Mouse (Mus musculus) lung, postnatal 10 days (tissue): ENCODE measurements around the gene Cdk12.
A peak's percentile ranks its signal among the peaks of the same experiment; 100 is the strongest.

Source experiments
- DNase-seq: peaks from one replicate; pipeline ENCODE4 v3.0.0; 2021

The Cdk12 gene

DNA sequence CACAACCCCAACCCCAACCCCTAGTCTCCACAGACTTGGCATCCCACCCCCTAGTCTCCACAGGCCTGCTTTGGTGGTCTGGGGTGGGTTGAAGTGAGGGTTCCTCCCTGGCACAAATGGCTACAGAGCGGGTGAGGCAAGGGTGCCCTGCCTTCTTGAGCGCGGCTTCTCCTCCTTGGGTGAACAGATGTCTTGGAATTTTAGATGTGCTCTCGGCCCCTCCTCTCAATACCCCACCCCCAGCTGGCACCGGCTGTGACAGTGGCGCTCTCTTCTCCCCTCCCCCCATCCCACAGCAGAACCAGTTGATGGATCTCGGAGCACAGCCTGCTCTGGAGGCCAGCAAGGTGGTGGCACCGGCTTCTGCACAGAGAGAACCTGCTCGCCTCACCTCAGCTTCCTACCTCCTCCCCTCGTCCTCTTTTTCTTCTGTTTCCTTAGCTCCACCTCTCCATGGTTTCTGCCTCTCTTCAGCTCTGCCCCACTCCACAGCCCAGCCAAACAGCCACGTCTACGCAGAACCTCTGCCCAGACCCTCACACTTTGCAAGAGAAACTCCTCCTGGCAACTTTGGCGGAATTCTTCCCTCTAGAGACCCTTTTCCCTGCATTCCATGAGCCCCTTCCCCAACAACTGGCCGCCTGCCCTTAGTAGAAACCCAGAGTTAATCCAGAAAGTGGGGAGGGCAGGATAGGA lies 115.7 kb downstream of the Cdk12 start:
- DNase-seq = no peak

DNA sequence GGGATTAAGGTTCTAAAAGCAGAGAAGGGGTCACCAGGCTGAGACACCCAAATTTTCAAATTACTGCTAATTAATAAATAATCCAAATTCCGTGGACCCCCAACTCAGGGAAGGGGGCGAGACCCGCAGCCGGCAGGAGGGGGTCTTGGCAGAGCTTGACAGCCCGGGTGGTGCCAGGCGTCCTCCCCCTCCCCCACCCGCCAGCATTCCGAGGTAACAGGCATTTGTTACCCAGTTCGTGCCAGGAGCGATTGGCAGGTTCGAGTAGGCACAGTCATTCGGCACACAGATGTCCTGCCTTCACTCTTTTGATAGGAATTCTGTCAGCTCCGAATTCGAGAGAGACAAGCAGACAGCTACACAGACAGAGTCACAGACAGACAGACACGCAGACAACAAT lies 116.3 kb downstream of the Cdk12 start:
- DNase-seq = no peak

DNA sequence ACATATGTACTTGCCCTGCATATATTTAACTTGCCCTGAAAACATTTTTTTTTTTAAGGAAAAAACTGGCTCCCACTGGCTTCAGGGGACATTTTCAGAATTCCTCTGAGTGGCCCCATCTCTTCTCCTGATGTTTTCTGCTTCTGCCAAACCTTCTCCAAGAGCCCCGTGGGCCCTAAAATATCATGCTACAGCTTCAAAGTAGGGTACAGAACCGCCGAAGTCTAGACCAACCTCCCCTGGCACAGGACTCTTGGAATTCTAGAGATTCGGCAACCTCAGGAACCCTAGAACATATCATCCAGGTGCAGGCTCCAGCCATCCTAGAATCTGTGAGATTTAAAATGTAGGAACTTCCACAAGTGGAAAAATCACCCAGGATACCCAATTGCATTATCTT lies 116.7 kb downstream of the Cdk12 start:
- no peak for DNase-seq

DNA sequence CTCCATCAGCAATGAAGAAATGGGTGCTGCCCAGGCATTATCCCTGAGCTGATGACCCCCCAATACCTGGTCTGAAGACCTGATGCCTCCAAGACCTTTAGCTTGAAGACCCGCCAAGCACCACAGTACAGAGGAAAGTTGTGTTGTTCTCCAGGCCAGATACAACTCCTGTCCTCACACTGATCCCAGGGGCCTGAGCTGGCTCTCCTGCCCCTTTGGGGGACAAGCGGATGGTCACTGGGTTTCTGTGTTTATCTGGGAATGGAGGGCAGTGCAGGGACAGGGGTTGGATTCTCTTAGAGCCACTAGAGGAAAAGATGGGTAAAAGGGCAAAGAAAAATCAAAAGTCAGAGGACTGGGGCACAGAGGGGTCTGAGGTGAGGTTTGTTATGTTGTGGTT lies 117.1 kb downstream of the Cdk12 start:
- DNase-seq = no peak

DNA sequence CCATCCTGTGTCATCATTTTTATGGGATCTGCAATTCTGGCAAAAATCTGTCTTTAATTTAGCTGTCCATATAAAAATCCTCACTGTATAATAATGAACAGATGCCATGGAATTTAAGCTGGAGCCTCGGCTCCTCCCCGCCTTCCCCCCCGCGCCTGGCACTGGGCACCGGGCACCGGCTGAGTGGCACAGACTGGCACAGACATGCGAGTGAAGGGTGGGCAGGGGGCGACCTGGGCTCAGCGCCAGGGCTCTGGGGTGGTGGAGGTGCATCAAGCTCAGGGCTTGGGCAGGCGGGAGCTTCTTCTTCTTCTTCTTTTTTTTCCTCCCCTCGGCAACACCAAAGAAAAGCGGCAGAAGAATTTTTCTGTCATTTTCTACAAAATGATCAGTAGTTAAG lies 117.5 kb downstream of the Cdk12 start:
- no peak for DNase-seq

DNA sequence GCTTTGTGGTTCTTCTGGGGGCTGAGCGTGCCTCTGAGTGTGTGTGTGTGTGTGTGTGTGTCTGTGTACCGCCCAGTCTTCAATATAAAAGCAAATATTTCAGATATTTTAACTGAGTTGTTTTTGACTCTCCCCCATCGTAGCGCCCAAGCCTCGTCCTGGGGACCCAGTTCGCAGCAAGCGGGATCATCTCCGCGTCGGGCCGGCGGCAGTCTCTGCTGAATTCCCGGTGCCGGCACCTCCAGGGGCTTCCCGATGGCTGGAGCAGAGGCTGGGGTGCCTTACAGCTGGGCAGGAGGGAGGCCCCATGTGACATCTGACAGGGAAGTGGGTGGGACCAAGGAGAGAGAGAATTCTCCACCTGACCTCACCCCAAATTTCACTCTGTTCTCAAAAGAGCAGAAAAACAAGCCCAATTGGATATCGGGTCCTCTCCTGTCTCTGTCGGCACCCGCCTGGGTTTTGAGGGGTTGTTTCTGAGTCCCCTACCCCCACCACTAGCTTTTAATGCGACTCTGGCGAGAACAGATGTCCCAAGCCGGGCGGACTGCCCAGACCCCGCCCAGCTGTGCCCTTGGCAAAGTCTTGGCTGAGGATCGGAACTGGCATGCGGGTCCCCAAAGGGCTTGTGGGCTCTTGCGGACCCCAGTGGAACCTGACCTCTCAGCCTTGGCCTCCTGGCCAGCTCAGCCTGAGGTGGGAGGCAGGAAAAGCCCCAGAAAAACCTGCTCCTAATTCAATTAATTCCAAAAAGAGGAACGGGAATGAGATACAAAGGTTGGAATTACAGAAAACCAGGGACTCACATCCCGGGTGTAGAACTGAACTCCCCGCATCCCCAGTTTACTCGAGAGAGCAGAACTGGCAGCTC lies 118.2 kb downstream of the Cdk12 start:
- no peak for DNase-seq

DNA sequence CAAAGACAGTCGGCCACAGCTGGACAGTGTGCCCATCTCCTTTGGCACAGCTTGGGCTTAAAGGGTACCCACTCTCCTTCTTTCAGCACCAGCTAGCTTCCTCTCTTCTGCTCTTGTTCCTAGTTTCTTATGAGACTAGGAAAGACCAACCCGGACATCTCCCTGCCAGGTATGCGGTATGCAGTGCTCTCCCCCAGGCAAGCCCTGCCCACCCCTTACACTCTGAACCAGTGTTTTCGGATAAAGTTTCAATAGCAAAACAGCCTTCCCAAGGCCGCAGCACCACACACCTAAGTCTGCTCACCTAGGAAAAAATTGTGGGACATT lies 118.8 kb downstream of the Cdk12 start:
- DNase-seq = no peak

DNA sequence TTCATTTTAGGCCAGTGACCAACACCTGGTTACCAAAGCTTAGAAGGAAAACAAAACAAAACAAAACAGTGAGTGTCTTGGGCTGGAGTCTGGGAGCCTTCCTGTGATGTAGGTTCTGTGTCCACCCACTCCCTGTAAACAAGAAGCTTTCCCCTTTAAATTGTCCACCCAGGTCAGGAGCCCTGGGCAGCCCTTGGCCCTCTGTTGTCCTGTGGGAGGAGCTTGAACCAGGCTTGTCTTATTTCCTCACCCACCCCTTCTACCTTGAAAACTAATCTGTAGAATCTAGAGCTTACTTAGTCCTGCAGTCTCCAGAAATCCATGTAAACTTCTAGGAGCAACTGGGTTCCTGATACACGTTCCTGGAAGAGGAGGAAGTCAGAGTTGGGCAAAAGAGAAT lies 119.3 kb downstream of the Cdk12 start:
- no peak for DNase-seq

DNA sequence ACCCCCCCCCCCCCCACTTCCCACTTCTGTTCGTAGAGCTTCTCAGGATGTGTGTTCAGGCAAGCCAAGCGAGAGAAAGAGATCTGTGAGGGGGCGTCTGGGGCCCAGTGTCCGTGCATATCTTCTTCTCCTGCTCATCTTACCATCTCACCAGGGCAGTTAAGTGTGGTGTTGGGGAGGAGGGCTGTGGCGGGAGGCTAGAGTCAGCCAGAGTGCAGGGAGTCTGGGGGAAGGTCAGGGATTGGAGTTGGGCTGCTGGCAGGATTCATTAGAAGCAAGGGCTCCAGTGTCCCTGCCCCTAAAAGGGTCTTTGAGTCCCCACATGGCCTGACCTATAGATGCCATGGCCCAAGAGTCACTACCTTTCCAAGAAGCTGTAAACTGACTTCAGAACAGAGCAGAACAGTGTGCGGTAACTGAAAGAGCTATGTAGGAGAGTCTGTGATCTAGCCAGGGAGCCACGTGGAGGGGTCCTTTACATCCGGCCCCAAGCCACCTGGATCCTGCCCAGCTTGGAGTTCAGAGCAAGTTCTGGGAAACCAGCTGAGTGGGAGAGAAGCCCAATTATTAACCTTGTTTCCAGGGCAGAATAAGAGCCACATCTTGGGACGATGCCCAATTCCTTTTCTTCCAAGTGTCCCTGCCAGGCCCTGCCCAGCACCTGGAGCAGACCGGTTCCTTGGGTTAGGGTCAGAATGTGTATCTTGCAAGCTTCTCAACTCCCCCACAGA lies 120.4 kb downstream of the Cdk12 start:
- DNase-seq = no peak

DNA sequence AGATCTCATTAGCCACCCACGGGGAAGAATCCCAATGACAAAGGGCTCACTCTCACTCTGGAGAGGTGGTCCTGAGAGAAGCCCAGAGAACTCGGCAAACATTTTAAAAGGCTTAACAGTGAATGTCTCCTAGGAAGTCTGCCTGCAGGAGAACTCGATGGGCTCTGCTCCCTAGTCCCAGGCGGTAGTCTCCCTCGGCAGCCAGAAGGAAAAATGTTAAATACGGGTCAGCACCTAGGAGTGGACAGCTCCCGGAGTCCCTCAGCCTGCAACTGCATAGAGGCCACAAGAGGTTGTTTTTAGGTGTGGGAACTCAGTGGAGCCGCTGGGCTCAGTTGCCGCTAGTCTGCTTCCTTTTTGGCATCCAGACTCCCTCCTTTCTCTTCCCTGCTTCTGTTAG lies 121.1 kb downstream of the Cdk12 start:
- peak; percentile 50 for DNase-seq

DNA sequence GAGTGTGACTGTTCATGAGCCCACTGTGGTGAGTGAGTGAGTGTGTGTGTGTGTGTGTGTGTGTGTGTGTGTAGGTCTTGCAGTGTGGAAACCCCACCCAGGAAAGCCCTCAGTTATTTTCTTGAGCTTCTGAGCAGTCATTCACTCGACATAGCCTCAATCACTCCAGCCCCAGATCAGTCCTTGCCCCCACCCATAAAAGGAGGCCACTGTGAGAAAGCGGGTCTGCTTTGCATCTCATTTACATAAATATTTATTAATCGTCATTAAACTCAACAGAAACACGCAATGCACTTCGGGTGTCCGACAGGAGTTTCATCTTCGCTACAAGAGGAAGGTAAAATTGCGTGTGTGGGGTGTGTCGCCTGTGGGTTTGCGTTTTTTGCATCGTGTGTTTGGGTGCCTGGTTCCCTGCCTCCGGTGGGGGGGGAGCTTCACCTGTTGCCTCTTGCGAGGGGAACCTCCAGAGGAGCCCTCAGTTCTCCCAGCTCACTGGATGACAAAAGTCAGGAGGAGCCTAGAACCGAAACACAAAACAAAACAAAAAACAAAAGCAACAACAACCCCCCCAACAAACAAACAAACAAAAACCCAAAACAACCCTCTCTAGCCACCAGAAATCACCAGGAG lies 122.4 kb downstream of the Cdk12 start:
- no peak for DNase-seq

DNA sequence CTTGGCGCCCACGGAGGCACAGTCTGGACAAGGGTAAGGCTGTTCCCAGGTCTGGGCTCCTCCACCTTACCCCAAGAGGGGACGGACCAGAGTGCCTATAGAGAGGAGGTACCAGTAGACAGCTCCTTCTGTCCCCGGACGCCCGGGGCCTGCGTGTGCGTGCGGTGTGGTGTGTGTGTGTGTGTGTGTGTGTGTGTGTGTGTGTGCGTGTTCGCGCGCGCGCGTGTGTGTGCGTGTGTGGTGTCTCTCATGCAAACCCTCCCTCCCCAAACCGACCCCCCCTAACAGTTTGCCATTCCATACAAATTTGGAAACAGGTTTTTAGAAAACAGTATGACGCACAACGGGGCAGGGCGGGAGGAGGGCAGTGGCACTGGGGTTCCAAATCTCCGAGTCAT lies 123.0 kb downstream of the Cdk12 start:
- no peak for DNase-seq

DNA sequence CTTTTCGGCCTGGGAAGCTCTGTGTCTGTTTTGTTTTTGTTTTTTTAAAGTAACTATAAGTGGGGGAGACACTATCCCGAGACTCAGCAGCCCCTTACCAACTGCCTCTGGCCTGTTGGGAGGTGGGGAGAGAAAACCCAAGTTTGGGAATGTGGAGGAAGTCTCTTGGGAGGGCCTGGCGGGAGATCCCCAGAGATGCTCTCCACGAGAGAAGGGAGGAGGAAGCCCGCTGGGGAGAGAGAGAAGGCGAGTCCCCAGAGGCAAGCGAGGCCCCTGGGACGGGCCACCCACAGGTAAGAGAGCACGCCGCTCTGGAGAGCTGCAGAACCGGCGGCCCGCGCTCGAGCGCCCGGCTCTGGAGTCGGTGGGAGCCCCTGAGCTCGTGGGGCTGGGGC lies 123.9 kb downstream of the Cdk12 start:
- no peak for DNase-seq

DNA sequence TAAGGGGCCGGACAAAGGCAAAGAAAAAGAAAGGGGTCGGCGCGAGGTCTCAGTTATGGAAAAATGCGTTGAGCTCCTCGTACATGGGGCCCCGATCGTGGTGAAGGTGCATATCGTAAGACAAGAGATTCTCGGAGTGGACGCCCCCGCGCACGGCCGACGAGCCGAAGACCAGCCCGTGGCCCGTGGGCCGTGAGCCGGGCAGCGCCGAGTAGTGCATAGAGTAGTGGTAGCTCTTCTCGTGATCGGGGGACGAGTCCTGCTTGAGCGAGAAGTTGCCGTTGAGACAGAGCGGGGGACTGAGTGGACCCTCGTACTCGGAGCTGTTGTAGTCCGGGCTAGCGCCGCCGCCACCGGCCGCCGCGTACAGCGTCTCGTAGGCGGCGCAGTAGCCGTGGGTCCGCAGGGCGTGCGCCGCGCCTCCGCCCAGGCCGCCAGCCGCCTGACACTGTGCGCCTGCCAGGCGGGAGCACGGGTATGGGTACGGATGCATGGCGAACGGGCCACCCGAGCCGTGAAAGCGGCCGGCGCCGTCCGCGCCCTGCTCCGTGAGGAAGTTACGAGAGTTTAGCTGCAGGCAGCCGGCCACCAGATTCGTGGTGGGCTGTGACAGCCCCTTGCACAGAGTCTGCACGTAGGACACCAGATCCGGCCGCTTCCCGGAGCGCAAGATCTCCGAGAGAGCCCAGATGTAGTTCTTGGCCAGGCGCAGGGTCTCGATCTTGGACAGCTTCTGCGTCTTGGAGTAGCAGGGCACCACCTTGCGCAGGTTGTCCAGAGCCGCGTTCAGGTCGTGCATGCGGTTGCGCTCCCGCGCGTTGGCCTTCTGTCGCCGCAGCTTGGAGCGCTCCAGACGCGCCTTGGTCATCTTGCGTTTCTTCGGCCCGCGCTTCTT lies 124.5 kb downstream of the Cdk12 start:
- DNase-seq = no peak

DNA sequence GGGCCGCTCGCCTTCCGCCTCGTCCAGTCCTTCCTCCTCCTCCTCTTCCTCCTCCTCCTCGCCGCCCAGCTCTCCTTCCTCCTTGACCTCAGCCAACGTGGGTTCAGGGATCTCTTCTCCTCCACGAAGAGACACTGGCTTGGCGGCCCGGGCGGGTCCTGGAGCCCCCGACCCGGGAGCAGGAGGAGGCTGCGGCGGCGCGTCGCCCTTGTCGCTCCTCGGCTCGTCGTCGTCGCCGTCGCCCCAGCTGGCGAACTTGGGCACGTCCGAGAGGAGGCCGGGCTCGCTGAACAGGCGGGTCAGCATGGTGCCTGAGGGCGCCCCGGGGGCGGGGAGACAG lies 125.1 kb downstream of the Cdk12 start:
- no peak for DNase-seq
